Mouse (Mus musculus): ENCODE data around the gene Zdhhc5. TPM values are rescaled to one million over a fixed set of nuclear protein-coding genes. Genes with fewer than 3 reads are reported as not detected.
"Not testable (repeated sequence)": the region's sequence is repeated elsewhere in the genome, so short reads cannot be mapped to it uniquely, and the experiment has no call there.

Gene Zdhhc5
- total RNA-seq, 2 experiments from 2014 or later: 45.2 to 50.6 TPM

DNA sequence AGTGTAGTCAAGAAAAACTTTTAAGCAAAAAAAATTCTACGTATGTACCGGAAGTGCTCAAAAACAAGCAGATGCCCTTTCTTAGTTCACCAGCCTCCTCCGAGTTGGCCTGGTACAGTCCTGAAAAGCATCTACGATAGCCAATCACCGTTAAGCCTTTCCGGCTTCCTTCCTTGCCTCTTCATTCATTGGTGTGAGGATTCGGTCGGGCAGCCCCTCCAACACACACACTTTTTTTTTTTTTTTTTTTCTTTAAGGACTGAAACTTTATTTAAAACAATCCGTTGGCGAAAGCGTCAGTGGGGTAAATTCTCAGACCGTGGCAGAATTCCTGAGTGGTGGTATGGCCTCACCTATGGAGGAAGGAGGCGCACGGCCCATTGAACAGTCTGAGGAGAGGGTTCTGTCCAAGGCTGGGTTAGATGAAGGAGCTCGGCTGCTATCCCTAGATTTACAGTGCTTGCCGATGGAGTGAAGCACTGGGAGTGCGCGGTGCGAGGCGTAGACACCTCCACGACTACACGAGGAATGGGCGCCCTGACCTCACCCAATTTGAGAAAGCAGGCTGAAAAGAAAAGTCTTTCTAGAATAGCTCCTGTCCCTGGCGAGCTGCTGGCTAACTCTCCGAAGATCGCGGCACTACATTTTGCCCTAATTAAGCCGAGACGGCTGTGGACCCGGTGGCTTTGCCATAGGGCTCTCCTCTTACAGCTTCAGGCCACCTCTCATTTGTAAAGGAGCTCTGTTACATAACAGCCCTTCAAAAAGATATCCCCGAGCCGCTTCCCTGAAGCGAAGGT lies 782 bp upstream of the Zdhhc5 start:
- DNase-seq (ENCODE audit: low spot score in 2 of 2): peak; percentile 67 to 97
- intact Hi-C loops (cut with DNase I): loop anchor here (1.0 to 5.0 kb wide), 4 partner anchors 12 to 332 kb away; partner anchors contain the start of genes Clp1, Rtn4rl2, Tnks1bp1 and Ube2l6

DNA sequence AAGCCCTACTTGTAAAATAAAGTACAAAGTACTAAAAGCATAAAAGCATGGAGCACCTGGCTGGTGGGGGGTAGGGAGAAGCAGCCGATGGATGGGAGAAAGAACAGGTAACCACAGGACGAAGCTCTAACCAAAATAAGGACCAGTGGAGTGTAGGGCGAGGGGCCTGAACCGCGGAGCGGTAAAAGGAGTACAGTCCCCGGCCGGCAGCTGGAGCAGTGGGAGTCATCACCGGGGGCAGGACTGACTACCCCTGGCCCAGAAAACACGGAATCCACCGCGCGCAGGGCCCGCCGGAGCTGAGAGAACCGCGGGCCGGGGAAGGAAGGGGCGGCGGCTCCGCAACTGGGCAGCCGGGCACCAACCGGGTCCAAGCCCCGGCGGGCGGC lies 564 bp downstream of the Zdhhc5 start:
- no peak for DNase-seq (ENCODE audit: low spot score in 2 of 2)
- intact Hi-C loops (cut with DNase I): no loop called here

DNA sequence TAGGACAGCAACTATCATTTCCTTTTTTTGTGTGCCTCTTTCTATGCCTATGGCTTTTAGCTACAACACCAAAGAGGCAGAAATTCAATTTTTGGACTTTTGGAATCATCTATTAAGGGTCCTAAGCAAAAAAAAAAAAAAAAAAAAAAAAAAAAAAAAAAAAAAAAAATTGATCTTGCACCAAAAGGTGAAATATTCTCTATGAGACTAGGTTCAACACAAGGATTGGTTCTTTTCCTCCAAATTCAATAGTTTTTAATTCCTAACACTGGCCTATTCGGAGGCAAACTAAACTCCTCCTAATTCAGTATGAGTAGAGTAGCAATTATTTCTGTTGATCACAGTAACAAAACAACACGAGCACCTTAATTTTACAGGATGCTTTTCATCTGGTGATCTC lies 3.1 kb downstream of the Zdhhc5 start:
- intact Hi-C loops (cut with DNase I): no loop called here
- no peak for DNase-seq (ENCODE audit: low spot score in 2 of 2)

DNA sequence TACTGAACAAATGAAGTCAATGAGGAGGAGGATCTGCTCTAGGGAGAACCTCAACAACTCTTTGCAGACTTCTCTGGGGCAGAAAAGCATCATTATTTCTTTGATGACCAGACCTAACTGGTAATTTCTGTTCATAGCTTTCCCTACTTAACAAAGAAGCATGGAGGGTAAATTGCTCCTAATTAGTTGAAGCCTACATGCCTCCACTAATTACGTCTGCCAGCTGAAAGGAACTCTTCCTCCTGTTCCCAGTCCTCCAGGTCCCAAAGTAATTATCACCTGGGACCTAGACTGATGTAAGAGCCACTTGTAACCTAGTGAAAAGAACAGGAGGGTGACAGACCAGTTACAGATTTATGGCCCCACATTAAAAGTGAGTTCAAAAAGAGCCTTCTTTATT lies 7.5 kb downstream of the Zdhhc5 start:
- DNase-seq (ENCODE audit: low spot score in 2 of 2): no peak
- intact Hi-C loops (cut with DNase I): no loop called here

DNA sequence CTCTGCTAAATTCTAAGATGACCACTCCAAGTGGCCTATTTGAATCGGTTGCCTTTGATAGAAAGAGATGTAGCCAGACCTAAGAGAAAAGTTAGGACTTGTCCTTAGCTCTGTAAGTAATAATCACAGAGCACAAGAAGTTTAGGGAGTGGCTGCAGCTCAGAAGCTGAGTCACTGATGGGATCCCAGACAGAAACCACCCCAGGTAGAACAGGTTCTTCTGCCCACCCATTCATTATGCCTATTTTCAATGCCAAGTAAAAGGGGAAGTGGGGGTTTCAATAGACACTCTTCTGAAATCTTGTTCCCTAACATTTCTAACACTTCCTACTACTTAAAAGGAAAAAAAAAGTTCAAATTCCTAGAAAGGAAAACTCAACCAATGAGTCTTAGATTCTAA lies 9.7 kb downstream of the Zdhhc5 start:
- intact Hi-C loops (cut with DNase I): no loop called here
- DNase-seq (ENCODE audit: low spot score in 2 of 2): no peak

DNA sequence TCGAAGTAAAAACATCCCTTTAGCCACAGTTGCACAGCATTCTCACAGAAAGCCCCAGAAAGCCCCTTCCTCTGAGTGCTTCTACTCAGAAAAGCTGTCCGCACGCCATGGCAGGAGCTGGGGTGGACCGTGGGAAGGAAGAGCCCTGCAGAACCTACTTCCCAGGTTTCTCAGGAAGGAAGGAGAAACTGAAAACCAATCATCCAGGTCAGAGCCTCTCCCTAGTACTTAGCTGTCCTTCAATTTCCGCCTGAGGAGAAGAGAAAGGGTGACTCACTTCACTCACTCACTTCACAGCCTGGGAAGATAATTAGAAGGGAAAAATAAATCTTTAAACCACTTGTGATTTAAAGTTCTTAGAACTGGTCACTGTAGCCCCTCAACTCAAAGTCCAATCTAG lies 10.7 kb downstream of the Zdhhc5 start:
- intact Hi-C loops (cut with DNase I): no loop called here
- DNase-seq (ENCODE audit: low spot score in 2 of 2): no peak

DNA sequence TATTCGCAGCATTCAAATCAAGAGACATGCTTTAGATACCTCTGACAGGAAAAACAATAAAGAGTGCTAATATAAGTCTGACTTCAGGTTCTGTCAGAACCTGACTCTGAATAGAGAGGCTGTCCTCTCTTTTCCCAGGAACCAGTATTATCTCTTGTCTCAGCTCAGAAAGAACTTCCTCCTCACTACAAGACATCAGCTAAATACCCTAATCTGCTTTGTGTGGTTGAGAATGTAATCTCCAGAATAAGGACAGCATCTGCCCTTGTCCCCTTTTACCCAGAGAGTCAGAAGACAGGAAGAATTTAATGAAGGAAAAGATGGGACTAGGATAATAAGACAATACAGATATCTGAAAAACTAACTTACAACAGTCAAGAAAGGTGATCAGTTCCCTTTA lies 11.5 kb downstream of the Zdhhc5 start:
- intact Hi-C loops (cut with DNase I): no loop called here
- DNase-seq (ENCODE audit: low spot score in 2 of 2): no peak

DNA sequence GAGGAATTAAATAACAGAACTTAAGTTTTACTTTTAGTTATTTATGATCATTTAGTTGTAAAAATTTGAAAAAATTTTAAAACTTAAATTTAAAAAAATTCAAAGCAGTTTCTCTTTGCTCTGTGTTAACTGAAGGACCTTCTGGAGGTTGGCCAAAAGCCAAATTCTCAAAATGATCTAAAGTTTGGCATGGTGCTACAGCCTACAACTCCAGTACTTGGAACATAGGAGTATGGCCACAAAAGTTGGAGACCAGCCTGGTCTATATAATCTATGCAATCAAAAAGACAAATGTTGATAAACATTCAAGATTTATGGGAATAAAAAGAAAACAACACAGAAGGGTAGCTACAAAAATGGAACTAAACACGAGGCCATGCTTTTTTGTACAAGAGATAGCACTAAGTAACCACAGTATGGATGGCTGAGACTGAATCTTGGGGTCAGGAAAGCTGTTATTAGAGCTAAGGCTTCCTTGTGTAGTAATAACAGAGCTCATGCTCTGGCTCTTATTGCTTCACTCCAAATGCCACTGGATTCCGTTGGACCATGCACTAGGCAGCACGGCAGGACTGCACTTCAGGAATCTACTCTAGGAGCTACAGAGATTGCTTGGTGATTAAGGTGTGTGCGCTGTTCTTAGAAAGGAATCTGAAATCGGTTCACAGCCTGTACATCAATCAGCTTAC lies 19.8 kb downstream of the Zdhhc5 start:
- no peak for DNase-seq (ENCODE audit: low spot score in 2 of 2)
- intact Hi-C loops (cut with DNase I): no loop called here

DNA sequence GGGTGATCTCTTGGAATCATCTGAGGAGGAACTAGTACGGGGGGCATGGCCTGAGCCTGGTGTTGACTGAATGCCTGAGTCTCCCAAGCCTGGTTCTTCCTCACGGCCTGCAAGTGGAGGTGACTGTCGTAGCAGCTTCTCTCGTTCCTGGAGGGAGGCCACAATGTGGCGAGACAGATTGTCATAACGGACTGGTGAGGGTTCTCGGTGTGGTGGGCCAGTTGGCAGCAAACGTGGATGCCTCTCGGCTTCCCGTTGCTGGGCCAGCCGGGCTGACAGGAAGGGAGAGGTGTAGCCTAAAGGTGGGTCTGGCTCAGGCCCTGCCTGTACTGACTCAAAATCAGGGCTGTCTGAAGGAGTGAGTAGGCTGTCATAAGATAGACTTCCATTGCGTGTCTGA lies 24.9 kb downstream of the Zdhhc5 start:
- intact Hi-C loops (cut with DNase I): no loop called here
- DNase-seq (ENCODE audit: low spot score in 2 of 2): no peak

DNA sequence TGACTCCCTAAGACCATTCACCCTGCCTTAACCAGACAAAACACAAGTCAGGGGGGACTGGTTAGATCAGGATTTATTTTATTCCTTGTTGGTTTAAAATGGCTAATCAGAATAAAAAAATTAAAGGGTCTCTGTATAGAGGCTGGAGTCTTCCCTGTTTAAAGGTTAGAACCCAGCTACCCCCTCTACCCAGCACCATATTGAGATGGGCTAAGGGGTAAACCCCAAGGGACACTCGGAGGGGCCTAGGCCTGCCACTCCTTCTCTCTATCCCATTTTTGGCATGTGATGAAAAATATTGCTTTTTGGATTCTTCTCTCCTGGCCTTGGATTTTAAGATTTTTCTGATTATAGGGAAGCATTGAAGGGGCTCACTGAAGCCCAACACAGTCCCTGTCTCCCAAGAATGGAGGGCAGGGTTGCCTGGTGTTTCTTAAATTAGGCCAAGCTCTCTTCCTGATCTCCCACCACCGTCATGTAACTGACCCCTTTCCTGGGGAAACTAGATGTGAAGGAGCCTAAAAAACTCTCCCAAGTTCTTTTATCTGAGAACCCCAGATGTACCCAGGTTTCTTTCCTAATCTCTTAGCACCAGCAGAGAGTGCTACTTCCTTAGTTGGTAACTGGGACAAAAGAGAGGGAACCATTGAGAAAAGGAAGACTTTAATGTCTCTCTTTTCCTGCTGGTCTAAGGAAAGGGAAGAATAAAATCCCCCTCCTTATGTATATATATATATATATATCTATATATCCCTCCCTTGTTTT lies 26.7 kb downstream of the Zdhhc5 start:
- no peak for DNase-seq (ENCODE audit: low spot score in 2 of 2)
- intact Hi-C loops (cut with DNase I): no loop called here

DNA sequence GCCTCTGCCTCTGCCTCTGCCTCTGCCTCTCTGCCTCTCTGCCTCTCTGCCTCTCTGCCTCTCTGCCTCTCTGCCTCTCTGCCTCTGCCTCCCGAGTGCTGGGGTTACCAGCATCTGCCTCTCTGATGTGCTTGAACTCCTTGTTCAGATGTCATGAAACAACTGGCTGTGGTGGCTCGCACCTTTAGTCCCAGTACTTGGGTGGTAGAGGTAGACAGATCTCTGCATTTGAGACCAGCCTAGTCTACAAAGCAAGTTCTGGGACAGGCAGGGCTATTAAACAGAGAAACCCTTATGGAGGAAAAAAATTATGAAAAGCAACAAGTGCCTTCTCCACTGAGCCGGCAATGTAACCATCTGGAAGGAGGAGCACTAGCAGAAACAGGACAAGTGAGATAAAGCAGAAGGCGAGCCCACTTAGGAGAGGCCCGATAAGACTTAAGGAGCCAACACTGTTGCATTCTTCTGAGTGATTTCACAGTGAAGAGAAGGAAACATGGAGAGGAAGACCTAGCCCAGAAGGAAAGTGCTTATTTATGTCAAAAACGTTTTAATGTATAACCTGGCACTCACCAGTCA lies 32.3 kb downstream of the Zdhhc5 start:
- intact Hi-C loops (cut with DNase I): no loop called here

DNA sequence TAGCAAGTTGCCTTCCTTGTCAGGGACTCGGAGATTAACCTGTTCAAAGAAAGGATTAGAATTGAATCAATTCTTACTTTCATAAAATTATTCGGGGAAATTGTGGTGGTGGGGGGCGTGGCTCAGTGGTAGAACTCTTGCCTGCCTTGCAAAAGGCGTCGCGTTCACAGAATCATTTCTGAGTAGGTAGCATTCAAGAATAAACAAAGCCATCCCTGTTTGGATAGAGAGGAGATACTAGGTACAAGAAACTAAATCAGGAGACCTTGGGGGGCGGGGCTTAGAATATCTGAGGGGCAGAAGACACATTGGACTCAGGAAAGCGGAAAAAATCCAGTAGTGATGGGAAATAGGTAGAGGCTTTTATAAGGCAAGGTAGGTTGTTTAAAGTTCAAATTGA lies 36.0 kb downstream of the Zdhhc5 start, which contains the start of gene Tmx2:
Gene Tmx2, minus strand, starts transcription at position 125 of the 400 bp plus-strand sequence.
- DNase-seq (ENCODE audit: low spot score in 2 of 2): no peak
- intact Hi-C loops (cut with DNase I): no loop called here

More for the DNA sequence above, 32.3 kb downstream of the Zdhhc5 start:
- no peak for DNase-seq (ENCODE audit: low spot score in 2 of 2)

DNA sequence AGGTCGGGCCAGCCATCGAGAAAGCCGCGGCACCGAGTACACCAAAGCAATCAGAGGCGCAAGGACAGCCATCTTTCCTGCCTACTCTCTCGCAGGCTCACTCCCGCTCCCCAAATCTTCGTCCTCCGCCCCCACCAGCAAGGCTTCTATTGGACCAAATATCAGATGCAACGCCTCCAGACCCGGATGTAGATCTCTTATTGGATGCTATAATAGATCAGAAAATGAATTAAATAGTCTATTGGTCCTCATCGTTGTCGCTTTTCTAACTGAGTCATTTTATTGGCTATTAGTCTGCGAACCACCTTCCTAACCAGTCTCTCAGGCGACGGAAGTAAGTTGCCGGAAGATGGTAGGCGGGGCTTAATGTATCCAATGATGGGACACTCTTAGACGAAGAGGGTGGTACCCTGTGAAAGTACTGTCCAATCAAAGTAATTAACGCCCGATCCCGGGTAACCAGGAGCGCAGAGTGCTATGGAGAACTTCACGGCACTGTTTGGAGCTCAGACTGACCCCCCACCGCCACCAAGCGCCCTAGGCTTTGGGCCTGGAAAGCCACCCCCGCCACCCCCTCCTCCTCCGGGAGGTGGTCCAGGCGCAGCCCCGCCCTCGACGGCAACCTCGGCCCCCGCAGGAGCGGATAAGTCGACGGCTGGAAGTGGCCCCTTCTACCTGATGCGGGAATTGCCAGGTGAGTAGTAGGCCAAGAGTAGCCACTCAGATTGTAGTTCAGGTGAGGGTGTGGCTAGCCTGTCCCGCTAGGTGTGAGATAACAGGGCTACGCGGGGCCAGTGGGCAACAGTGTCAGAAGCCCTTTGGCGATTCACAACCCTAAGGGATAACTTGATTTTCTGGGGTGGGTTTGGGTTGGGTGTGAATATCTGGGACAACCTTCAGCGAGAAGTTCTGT lies 36.8 kb downstream of the Zdhhc5 start, which contains the start of the genes Gm28635 and Med19:
Gene Gm28635, minus strand, starts transcription at position 74 of the 913 bp plus-strand sequence.
Gene Med19, plus strand, starts transcription at position 435 of the 913 bp plus-strand sequence.
- intact Hi-C loops (cut with DNase I): no loop called here
- peak; percentile 93 to 99 for DNase-seq (ENCODE audit: low spot score in 2 of 2)

DNA sequence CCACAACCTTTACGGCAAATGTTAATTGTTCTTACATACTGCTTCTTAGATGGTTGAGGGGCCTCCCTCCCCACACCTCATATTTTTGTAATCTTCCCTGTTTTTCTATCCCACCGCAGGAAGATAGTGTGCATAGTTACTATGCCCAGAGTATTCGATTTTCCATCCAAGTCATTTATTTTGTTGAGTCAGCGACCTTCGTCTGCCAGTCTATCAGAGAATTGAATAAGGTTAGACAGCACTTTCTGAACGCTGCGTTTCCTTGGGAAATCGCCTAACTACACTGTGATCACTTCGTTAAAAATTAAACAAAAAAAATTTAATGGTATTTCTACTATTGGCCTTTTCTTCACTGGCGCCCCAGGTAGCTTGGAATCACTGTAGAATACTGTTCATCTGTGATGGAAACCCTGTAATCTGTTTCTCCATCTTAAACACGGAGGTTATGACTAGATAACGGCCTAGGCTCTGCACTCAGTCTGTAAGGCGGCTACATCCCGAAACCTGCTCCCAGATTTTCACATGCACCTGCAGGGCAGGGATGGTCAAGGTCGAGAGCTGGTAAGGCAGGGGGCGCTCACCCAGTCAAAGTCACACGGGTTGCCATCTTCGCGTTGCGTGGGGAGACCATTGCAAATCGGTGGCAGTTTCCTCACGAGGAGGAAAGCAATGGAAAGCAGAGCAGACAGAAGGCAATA lies 37.6 kb downstream of the Zdhhc5 start:
- no peak for DNase-seq (ENCODE audit: low spot score in 2 of 2)
- intact Hi-C loops (cut with DNase I): no loop called here

DNA sequence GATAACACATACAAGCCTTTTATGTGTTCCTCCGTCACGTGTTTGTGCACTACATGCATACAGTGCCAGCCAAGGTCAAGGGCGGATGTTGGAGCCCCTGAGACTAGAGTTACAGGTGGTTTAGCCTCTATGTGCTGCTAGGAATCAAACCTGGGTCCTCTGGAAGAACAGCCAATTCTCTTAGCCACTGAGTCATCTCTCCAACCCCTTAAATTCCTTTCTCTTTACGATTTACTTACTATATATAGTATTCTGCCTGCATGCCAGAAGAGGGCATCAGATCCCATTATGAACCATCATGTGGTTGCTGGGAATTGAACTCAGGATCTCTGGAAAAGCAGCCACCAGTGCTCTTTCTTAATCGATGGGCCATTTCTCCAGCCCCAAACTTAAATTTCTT lies 43.4 kb downstream of the Zdhhc5 start:
- DNase-seq (ENCODE audit: low spot score in 2 of 2); intact Hi-C loops (cut with DNase I): not testable (repeated sequence)

DNA sequence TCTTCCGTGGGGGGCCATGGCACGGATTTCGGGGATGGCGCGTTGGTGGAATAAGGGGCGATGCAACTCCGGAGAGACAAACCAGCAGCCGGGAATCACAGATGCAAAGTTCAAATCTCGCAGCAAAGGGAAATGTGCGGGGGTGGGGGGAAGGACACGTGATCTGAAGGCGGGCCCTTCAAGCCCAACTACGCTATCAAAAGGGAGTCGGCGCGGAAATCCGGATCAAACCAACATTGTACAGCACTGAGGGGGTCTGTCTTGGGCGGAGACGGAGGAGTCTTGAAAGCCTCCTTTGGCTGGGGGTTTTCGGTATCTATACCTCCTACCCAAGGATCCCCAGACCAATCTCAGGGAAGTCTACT lies 44.4 kb downstream of the Zdhhc5 start, which contains the start of gene Selenoh:
Gene Selenoh, minus strand, starts transcription at position 202 of the 365 bp plus-strand sequence.
- DNase-seq (ENCODE audit: low spot score in 2 of 2): peak; percentile 86 to 94
- intact Hi-C loops (cut with DNase I): loop anchor here (1.0 kb wide), 1 partner anchor 128 kb away; the partner anchor contains the start of gene Ube2l6

DNA sequence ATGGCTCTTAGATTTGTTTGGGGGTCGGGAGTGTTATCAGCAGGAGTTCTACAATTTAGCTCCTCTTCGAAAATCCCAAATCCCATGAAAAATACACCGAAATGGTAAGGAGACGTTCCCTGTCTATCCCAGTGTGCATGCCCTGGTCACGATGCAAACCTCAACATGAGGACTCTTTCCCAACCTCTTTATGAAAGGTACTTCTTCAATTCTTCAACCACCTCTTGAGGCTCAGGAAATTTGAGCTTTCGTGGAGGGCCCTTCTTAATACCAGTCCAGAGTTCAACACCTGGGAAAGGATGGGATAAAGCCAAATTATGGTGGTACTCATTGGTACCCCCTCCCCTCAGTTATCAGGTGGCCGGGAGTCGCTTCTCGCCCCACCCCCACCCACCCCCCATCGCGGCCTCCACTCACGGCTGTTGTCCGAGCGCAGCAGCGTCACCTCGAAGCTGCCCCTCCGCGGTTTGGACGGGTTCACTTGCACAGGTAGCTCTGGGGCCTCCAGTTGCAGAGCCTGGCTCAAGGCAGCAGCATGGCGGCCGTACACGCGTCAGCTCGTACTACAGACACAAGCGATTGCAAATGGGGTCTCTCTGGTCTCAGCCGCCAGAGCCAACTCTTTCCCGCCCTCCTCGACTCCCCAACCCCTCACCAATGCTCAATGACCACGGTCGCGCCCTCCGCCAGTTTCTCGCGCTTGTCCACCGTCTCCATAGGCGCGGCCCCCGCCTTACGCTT lies 45.0 kb downstream of the Zdhhc5 start:
- DNase-seq (ENCODE audit: low spot score in 2 of 2): no peak
- intact Hi-C loops (cut with DNase I): loop anchor here (1.0 kb wide), 1 partner anchor 128 kb away; the partner anchor contains the start of gene Ube2l6
